ENCODE assay signal across 26 mouse cellular contexts in the genomic region with DNA sequence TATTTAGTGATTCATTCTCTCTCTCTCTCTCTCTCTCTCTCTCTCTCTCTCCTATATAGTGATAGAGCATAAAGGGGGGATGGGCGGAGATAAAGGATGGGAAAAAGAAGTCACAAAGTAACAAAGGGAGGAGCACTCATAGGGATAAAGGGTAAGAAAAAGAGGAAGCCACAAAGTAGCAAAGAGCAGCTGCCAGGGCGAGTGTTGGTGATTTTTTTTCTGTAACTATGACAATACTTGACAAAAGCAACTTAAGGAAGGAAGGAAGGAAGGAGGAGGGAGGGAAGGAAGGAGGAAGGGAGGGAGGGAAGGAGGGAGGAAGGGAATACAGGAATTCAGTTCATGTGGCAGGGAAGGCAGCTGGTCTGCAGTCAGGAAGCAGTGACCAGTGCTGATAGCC.
DNase-seq lines count a peak whose midpoint lies in the region; ATAC-seq lines count a peak whose summit lies in the region.
"Had no signal": no experiment of that assay in that cellular context is flagged by ENCODE, and none has a peak within 500 bp of the region (broad histone marks: within the 10 kb centered on the region; RNA-seq: fewer than 3 reads in every experiment).

No protein-coding gene starts in this region.

- 46% methylated on average over 2 of the region's 2 CpGs for WGBS in hindbrain, embryonic 11.5 days
- WGBS in liver, embryonic 12.5 days (ENCODE audit: insufficient replicate concordance), result 13% methylated on average over 2 of the region's 2 CpGs

- H3K36me3 ChIP-seq in megakaryocyte, embryonic 14.5 days (replicated peaks; ENCODE audit: low read length), result no peaks in the 10 kb centered on the region
- H3K36me3 ChIP-seq in hindbrain, embryonic 11.5 days (ENCODE audit: control insufficient read depth, insufficient read depth, low read length), result no peaks in the 10 kb centered on the region
- no peaks in the 10 kb centered on the region for H3K36me3 ChIP-seq in liver, embryonic 12.5 days
- H3K36me3 ChIP-seq: embryonic facial prominence, embryonic 13.5 days; embryonic facial prominence, embryonic 15.5 days; forebrain, embryonic 10.5 days; forebrain, embryonic 12.5 days had no signal

- ATAC-seq in megakaryocyte, adult 5-6 weeks (ENCODE audit: poor library complexity, severe bottlenecking), result no peak
- peak; percentile 34 for ATAC-seq in common myeloid progenitor, adult 5-6 weeks (replicated peaks; ENCODE audit: low read depth, poor library complexity, severe bottlenecking)
- ATAC-seq in megakaryocyte progenitor cell, adult 5-6 weeks (replicated peaks; ENCODE audit: poor library complexity), result peak; percentile 12; the same call in 1 of the 2 replicates
- no peak for ATAC-seq in hindbrain, embryonic 11.5 days (ENCODE audit: low FRiP score)
- no peak for ATAC-seq in liver, embryonic 12.5 days
- ATAC-seq: activated CD4-positive, CD25-positive, alpha-beta regulatory T cell, adult 4 months; forebrain, embryonic 14.5 days; forebrain, embryonic 16.5 days; Patski had no signal

- H3K27ac ChIP-seq in hindbrain, embryonic 11.5 days (ENCODE audit: low read depth, low read length), result no peak overlapping the region
- no peak overlapping the region for H3K27ac ChIP-seq in liver, embryonic 12.5 days
- H3K27ac ChIP-seq: embryonic facial prominence, embryonic 13.5 days; embryonic facial prominence, embryonic 15.5 days; forebrain, embryonic 10.5 days; forebrain, embryonic 12.5 days had no signal

- no peak overlapping the region for H3K4me2 ChIP-seq in hindbrain, embryonic 11.5 days (replicated peaks; ENCODE audit: low read depth, low read length)
- no peak overlapping the region for H3K4me2 ChIP-seq in liver, embryonic 12.5 days
- H3K4me2 ChIP-seq: embryonic facial prominence, embryonic 13.5 days; embryonic facial prominence, embryonic 15.5 days; forebrain, embryonic 12.5 days had no signal

- peaks cover 21% of the 10 kb centered on the region for H3K27me3 ChIP-seq in megakaryocyte, embryonic 14.5 days (replicated peaks)
- no peaks in the 10 kb centered on the region for H3K27me3 ChIP-seq in hindbrain, embryonic 11.5 days (ENCODE audit: control insufficient read depth, insufficient read depth, low read length)
- H3K27me3 ChIP-seq in liver, embryonic 12.5 days (replicated peaks), result 0 out of 2 replicates have a peak, but pooled peaks cover 2% of the 10 kb centered on the region
- H3K27me3 ChIP-seq: embryonic facial prominence, embryonic 13.5 days; embryonic facial prominence, embryonic 15.5 days had no signal

- peak overlapping the region; percentile 75 for H3K4me3 ChIP-seq in megakaryocyte, embryonic 14.5 days (replicated peaks)
- H3K4me3 ChIP-seq in hindbrain, embryonic 11.5 days (ENCODE audit: low read depth, low read length), result no peak overlapping the region
- no peak overlapping the region for H3K4me3 ChIP-seq in liver, embryonic 12.5 days
- H3K4me3 ChIP-seq: embryonic facial prominence, embryonic 13.5 days; embryonic facial prominence, embryonic 15.5 days; erythroblast, embryonic 14.5 days; forebrain, embryonic 10.5 days; forebrain, embryonic 12.5 days had no signal

- H3K9me3 ChIP-seq in megakaryocyte, embryonic 14.5 days, result no peaks in the 10 kb centered on the region
- H3K9me3 ChIP-seq in hindbrain, embryonic 11.5 days (ENCODE audit: control insufficient read depth, low read length), result no peaks in the 10 kb centered on the region
- no peaks in the 10 kb centered on the region for H3K9me3 ChIP-seq in liver, embryonic 12.5 days (replicated peaks)
- H3K9me3 ChIP-seq: embryonic facial prominence, embryonic 13.5 days; embryonic facial prominence, embryonic 15.5 days; forebrain, embryonic 10.5 days; forebrain, embryonic 12.5 days had no signal

- no peak overlapping the region for H3K9ac ChIP-seq in hindbrain, embryonic 11.5 days (ENCODE audit: low read depth, low read length)
- H3K9ac ChIP-seq in liver, embryonic 12.5 days, result no peak overlapping the region
- H3K9ac ChIP-seq: embryonic facial prominence, embryonic 13.5 days; embryonic facial prominence, embryonic 15.5 days; forebrain, embryonic 12.5 days had no signal

- peak; percentile 18 for DNase-seq in 416B (ENCODE audit: low read depth)
- no peak for DNase-seq in hindbrain, embryonic 11.5 days (ENCODE audit: low spot score)
- no peak for DNase-seq in layer of hippocampus, postnatal 10 days (ENCODE audit: low spot score in 2 of 2)
- DNase-seq: adrenal gland, adult 8-10 months; adrenal gland, postnatal 14 days; adrenal gland, postnatal 36 days; cerebellum, adult 11-12 months; cerebellum, adult 2 months; cerebellum, adult 9-10 months; cerebellum, postnatal 10 days; cerebellum, postnatal 25 days; embryo, embryonic 11 days had no signal

- H3K4me1 ChIP-seq in megakaryocyte, embryonic 14.5 days, result peaks cover 16% of the 10 kb centered on the region
- no peaks in the 10 kb centered on the region for H3K4me1 ChIP-seq in hindbrain, embryonic 11.5 days (replicated peaks; ENCODE audit: control insufficient read depth, insufficient read depth, low read length)
- peaks cover 19% of the 10 kb centered on the region for H3K4me1 ChIP-seq in liver, embryonic 12.5 days

Comparison
In these comparisons a context has a peak if more than half of its experiments do, and no peak if none do; other contexts are left out.
1. ATAC-seq: peak in common myeloid progenitor, adult 5-6 weeks (single experiment) and megakaryocyte progenitor cell, adult 5-6 weeks (single experiment); none in megakaryocyte, adult 5-6 weeks (single experiment), hindbrain, embryonic 11.5 days (single experiment) and liver, embryonic 12.5 days (single experiment).